Mouse (Mus musculus): ENCODE data around the gene Gpr174. TPM values are rescaled to one million over a fixed set of nuclear protein-coding genes. Genes with fewer than 3 reads are reported as not detected.

The Gpr174 gene
- polyA plus RNA-seq, 1 experiment from 2014 or later, result 0.14 TPM

DNA sequence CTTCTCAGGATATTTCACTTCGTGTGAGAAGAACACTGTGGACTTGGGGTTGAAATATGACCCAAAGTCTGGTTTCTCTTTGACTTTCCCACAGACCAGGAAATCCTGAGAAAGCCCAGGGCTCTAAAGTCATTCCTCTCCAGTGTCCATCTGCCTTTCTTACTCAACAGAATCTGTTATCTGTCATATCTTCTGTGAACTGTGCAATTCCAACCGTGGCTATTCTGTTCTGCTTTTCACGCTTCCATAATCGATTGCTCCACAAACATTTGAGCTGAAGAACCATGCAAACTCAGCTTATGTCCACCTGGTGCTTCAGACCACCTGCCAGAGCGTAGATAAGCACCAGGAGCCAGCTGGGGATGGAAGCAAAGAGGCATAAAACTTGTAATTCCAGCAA is 56.9 kb downstream of the Gpr174 start:
- ATAC-seq (ENCODE audit: low FRiP score, low read depth), result no peak
- no peak overlapping the region for H3K4me3 ChIP-seq
- no peaks in the 10 kb centered on the region for H3K27me3 ChIP-seq
- no peaks in the 10 kb centered on the region for H3K4me1 ChIP-seq
- no peak overlapping the region for H3K4me2 ChIP-seq (replicated peaks)
- H3K27ac ChIP-seq (replicated peaks), result no peak overlapping the region
- 60% methylated on average over 5 of the region's 5 CpGs for WGBS
- H3K9me3 ChIP-seq, result no peaks in the 10 kb centered on the region
- H3K36me3 ChIP-seq, result no peaks in the 10 kb centered on the region
- H3K9ac ChIP-seq (replicated peaks), result no peak overlapping the region

DNA sequence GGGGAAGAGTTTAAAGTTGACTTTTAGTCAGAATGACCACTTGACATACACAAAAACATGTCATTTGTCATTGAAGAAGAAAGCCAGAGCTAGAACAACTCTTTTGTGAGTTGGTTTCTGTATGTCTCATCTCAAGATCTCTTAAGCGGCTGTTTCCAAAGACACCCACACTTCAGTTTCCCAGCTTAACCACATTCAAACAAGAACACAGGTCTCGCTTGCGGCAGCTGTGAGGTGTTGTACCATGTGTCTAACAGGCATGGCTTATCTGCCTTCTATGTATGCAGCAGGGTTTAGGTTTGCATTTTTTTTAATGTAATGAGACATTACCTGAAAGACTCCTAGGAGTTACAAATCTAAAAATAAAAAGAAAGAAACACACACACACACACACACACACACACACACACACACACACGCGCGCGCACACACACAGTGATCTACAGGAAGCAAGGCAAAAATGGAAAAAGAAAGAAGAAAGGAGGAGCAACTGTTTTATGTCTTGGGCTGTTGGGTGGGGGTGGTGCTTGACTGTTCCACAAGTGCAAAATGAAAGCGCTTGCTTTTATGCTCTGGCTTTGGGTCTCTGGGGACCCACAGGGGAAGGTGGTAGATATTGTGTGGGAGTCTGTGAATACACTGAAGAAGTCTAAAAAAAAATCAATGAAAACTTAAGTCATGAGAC is 70.2 kb downstream of the Gpr174 start:
- Histone ChIP-seq H3K9me3 (no peaks in the 10 kb centered on the region), H3K4me3 (no peak overlapping the region), H3K9ac (replicated peaks) (no peak overlapping the region), H3K4me1 (no peaks in the 10 kb centered on the region), H3K36me3 (no peaks in the 10 kb centered on the region), H3K27ac (replicated peaks) (no peak overlapping the region), H3K4me2 (replicated peaks) (no peak overlapping the region), H3K27me3 (no peaks in the 10 kb centered on the region)
- WGBS, result 91% methylated on average over 8 of the region's 8 CpGs
- no peak for ATAC-seq (ENCODE audit: low FRiP score, low read depth)

- H3K4me2 ChIP-seq (replicated peaks), result no peak overlapping the region
- WGBS, result 77% methylated on average over 3 of the region's 3 CpGs
- H3K4me3 ChIP-seq, result no peak overlapping the region
- no peak overlapping the region for H3K9ac ChIP-seq (replicated peaks)
- no peaks in the 10 kb centered on the region for H3K9me3 ChIP-seq
- H3K36me3 ChIP-seq, result no peaks in the 10 kb centered on the region
- no peaks in the 10 kb centered on the region for H3K4me1 ChIP-seq
- no peaks in the 10 kb centered on the region for H3K27me3 ChIP-seq
- ATAC-seq (ENCODE audit: low FRiP score, low read depth), result no peak
- no peak overlapping the region for H3K27ac ChIP-seq (replicated peaks)
Observed at GRCm38 (mm10) chrX:107329849-107330248, 74.2 kb downstream of the Gpr174 start.

DNA sequence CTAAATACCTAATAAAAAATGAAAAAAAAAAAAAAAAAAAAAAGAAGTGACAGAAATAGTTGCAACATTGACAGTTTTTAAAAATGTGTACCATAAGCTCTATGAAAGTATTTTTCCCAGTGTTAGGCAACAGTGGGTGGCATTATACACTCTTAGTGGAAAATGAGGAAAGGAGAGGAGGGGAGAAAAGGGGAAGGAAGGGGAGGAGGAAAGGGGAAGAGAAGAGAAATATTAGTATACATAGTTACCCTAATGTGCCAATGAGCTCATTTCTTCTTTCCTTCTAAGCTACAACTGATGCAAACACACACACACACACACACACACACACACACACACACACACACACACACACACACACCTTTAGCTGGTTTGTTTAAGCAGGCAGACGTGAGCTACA is 80.9 kb downstream of the Gpr174 start:
- H3K9ac ChIP-seq (replicated peaks), result no peak overlapping the region
- H3K4me3 ChIP-seq, result no peak overlapping the region
- H3K27me3 ChIP-seq, result no peaks in the 10 kb centered on the region
- no peaks in the 10 kb centered on the region for H3K36me3 ChIP-seq
- no peaks in the 10 kb centered on the region for H3K9me3 ChIP-seq
- WGBS, result 89% methylated on average over 1 of the region's 1 CpGs
- no peak overlapping the region for H3K4me2 ChIP-seq (replicated peaks)
- no peak for ATAC-seq (ENCODE audit: low FRiP score, low read depth)
- H3K4me1 ChIP-seq, result no peaks in the 10 kb centered on the region
- no peak overlapping the region for H3K27ac ChIP-seq (replicated peaks)

- Histone ChIP-seq H3K27ac (replicated peaks) (no peak overlapping the region), H3K4me1 (no peaks in the 10 kb centered on the region), H3K9me3 (no peaks in the 10 kb centered on the region), H3K36me3 (no peaks in the 10 kb centered on the region), H3K4me3 (no peak overlapping the region), H3K4me2 (replicated peaks) (no peak overlapping the region), H3K27me3 (no peaks in the 10 kb centered on the region), H3K9ac (replicated peaks) (no peak overlapping the region)
- no peak for ATAC-seq (ENCODE audit: low FRiP score, low read depth)
- WGBS, result 64% methylated on average over 3 of the region's 3 CpGs
Observed at GRCm38 (mm10) chrX:107341980-107342379, 86.3 kb downstream of the Gpr174 start.

Other genes starting within 250 kb of the Gpr174 start
- gene P2ry10, start 167.4 kb upstream of the Gpr174 start, polyA plus RNA-seq (2016; fragmentation: Nextera tagmentation; extraction: Ambion mirVana), result not detected in 2 replicates
- gene P2ry10b, start 107.0 kb upstream of the Gpr174 start, polyA plus RNA-seq (2016; fragmentation: Nextera tagmentation; extraction: Ambion mirVana), result 0.42 and 0.47 TPM in 2 replicates
- gene Itm2a, start 147.5 kb downstream of the Gpr174 start, polyA plus RNA-seq (2016; fragmentation: Nextera tagmentation; extraction: Ambion mirVana), result 155 and 199 TPM in 2 replicates

Measured in midbrain, embryonic 12.5 days (tissue).